Mouse (Mus musculus) testis, adult 2 months (tissue): ENCODE measurements around the gene Tcf3.

ENCODE experiments used
- CTCF ChIP-seq: fragments of 200-500 bp; IDR thresholded peaks from 2 replicates; pipeline ENCODE4 v1.5.1; 2012; ENCODE audit warnings: low read depth, mild to moderate bottlenecking, inconsistent platforms, low read length, moderate library complexity; ENCODE audit not compliant: control insufficient read depth, insufficient read depth, insufficient replicate concordance
- POLR2A ChIP-seq: fragments of 200-500 bp; IDR thresholded peaks from 2 replicates; pipeline ENCODE4 v1.6.1; 2012; ENCODE audit warnings: low read depth, mild to moderate bottlenecking, inconsistent platforms, low read length, moderate library complexity; ENCODE audit not compliant: control insufficient read depth

- TF ChIP-seq CTCF (no peak), POLR2A (no peak; the same call in 1 of the 2 replicates)
Observed at GRCm38 (mm10) chr10:80433513-80434232, at the start of gene Tcf3.
